Mouse (Mus musculus): ENCODE results near the gene Bcas2.

DNA sequence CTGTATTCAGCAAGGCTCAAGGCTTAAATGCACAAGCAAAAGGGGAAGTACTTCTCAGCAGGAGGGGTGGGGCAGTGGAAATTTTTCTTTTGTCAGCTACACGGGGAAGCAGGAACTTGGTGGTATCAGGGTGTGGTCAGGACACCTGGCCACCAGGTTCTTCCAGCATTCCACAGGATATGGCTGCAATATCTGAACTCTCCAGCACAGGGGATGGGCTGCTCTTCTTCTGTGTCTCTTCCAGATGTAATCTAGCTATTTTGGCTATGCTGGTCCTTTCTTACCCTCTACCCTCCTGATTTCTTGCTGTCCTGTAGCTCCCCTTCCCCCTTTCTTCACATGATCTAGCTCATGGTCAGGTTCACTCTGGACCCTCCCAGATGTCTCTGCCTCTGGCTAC lies 21.7 kb downstream of the Bcas2 start:
- no peak for TF ChIP-seq CTCF (IDR thresholded peaks at IDR 0.05; ENCODE audit: low read depth)
- no peak for TF ChIP-seq EP300 (IDR thresholded peaks at IDR 0.05; ENCODE audit: low read depth)

Measured in liver, embryonic 14.5 days (tissue).